Mouse (Mus musculus) ES-E14 (cell line): ENCODE measurements around the gene Ints14.

Source experiments
- CHD2 ChIP-seq: IDR thresholded peaks from 2 replicates; pipeline ENCODE4 v1.6.1; 2014; ENCODE audit warnings: mild to moderate bottlenecking, low read depth, low read length, inconsistent platforms
- MAFK ChIP-seq: IDR thresholded peaks from 2 replicates; pipeline ENCODE4 v1.6.1; 2014; ENCODE audit warnings: mild to moderate bottlenecking, low read depth, low read length, inconsistent platforms; ENCODE audit not compliant: insufficient read depth
- ZNF384 ChIP-seq: IDR thresholded peaks from 2 replicates; pipeline ENCODE4 v1.6.1; 2012; ENCODE audit warnings: low read depth, low read length, inconsistent platforms

- TF ChIP-seq ZNF384: no peak
- no peak for TF ChIP-seq MAFK
- TF ChIP-seq CHD2: no peak
These were observed 58.0 kb downstream of the Ints14 start for GRCm38 (mm10) chr9:65018588-65019121.
